Mouse (Mus musculus) CH12.LX (cell line): ENCODE measurements at regions not wholly inside any gene's neighbourhood (a gene's known extent, or its start where the extent isn't known, plus 50 kb on each side); places are given as distances from the start of the nearest gene placed in this dataset.

Experiments used
- DNase-seq: peaks from one replicate; pipeline ENCODE4 v3.0.0-alpha.2; 2013; ENCODE audit errors: extremely low read depth
- H3K27ac ChIP-seq: 2 replicates; pipeline ENCODE4 v1.5.1; 2012; ENCODE audit warnings: low read depth, mild to moderate bottlenecking, control low read depth, moderate library complexity; ENCODE audit not compliant: insufficient read depth
- H3K27me3 ChIP-seq: replicated peaks from 2 replicates; pipeline ENCODE3; 2012; ENCODE audit warnings: inconsistent platforms
- H3K36me3 ChIP-seq, 2 experiments: replicated peaks in 1 of 2; 2 replicates each; pipeline versions ENCODE3 to v1.6.1; 2012; ENCODE audit warnings: inconsistent platforms in 1 of 2, low read length in 1 of 2, mild to moderate bottlenecking in 1 of 2, mixed read lengths in 1 of 2, moderate library complexity in 1 of 2; ENCODE audit not compliant: control insufficient read depth in 1 of 2, insufficient read depth in 1 of 2
- H3K4me1 ChIP-seq, 2 experiments: 2 replicates each; pipeline ENCODE4 v1.6.1; 2012; ENCODE audit warnings: inconsistent platforms in 1 of 2, moderate library complexity in 1 of 2; ENCODE audit not compliant: insufficient read depth in 2 of 2, control insufficient read depth in 1 of 2
- H3K4me2 ChIP-seq: 2 replicates; pipeline ENCODE4 v1.6.1; 2012; ENCODE audit warnings: low read depth, mild to moderate bottlenecking, control low read depth; ENCODE audit not compliant: poor library complexity, insufficient read depth, severe bottlenecking
- H3K4me3 ChIP-seq, 3 experiments: fragments of 150-350 bp in 1 of 3; sonication (generic) in 1 of 3; replicated peaks in 1 of 3; 2 replicates each; pipeline versions ENCODE3 to v1.5.1; 2011 to 2012; ENCODE audit warnings: low read depth in 2 of 3, low read length in 2 of 3, mild to moderate bottlenecking in 2 of 3, moderate library complexity in 2 of 3, control low read depth in 1 of 3, improper control_type of control experiment in 1 of 3, inconsistent platforms in 1 of 3, mixed read lengths in 1 of 3; ENCODE audit not compliant: poor library complexity in 1 of 3
- H3K79me2 ChIP-seq: replicated peaks from 2 replicates; pipeline ENCODE4 v1.6.1; 2012; ENCODE audit warnings: mild to moderate bottlenecking, moderate library complexity; ENCODE audit not compliant: control insufficient read depth, poor library complexity, insufficient read depth, severe bottlenecking; ENCODE audit errors: extremely low read depth
- H3K9ac ChIP-seq: 2 replicates; pipeline ENCODE4 v1.6.1; 2012; ENCODE audit warnings: low read depth, mild to moderate bottlenecking, control low read depth, moderate library complexity; ENCODE audit not compliant: insufficient read depth
- H3K9me3 ChIP-seq: replicated peaks from 2 replicates; pipeline ENCODE3; 2012; ENCODE audit warnings: low read length, inconsistent platforms, mixed read lengths
- BHLHE40 ChIP-seq: IDR thresholded peaks from 2 replicates; pipeline ENCODE4 v1.6.1; 2011; ENCODE audit warnings: mild to moderate bottlenecking, low read depth, low read length, improper control_type of control experiment
- CHD2 ChIP-seq: IDR thresholded peaks from 2 replicates; pipeline ENCODE4 v1.6.1; 2011; ENCODE audit warnings: low read length, improper control_type of control experiment
- CTCF ChIP-seq, 2 experiments: IDR thresholded peaks in 1 of 2; conservative IDR thresholded peaks in 1 of 2; 2 replicates each; pipeline ENCODE4 v1.5.1; 2011 to 2012; ENCODE audit warnings: low read depth in 2 of 2, low read length in 2 of 2, improper control_type of control experiment in 1 of 2, inconsistent platforms in 1 of 2, mild to moderate bottlenecking in 1 of 2, moderate library complexity in 1 of 2
- EP300 ChIP-seq: IDR thresholded peaks from 2 replicates; pipeline ENCODE4 v1.6.1; 2011; ENCODE audit warnings: low read length, improper control_type of control experiment
- ETS1 ChIP-seq: conservative IDR thresholded peaks from 2 replicates; pipeline ENCODE4 v1.6.1; 2012; ENCODE audit warnings: low read depth, mild to moderate bottlenecking, inconsistent platforms, low read length, improper control_type of control experiment, moderate library complexity
- GABPA ChIP-seq: IDR thresholded peaks from 2 replicates; pipeline ENCODE4 v1.6.1; 2012; ENCODE audit warnings: low read depth, low read length, improper control_type of control experiment, inconsistent platforms; ENCODE audit not compliant: insufficient replicate concordance
- HCFC1 ChIP-seq: IDR thresholded peaks from 2 replicates; pipeline ENCODE4 v1.6.1; 2012; ENCODE audit warnings: low read depth, mild to moderate bottlenecking, inconsistent platforms, low read length, improper control_type of control experiment
- IRF4 ChIP-seq: IDR thresholded peaks from 2 replicates; pipeline ENCODE4 v1.6.1; 2014; ENCODE audit warnings: low read depth, mild to moderate bottlenecking, inconsistent platforms, low read length, improper control_type of control experiment
- JUN ChIP-seq: IDR thresholded peaks from 2 replicates; pipeline ENCODE4 v1.6.1; 2011; ENCODE audit warnings: low read depth, mild to moderate bottlenecking, low read length, improper control_type of control experiment, moderate library complexity; ENCODE audit not compliant: insufficient read depth
- JUND ChIP-seq: conservative IDR thresholded peaks from 2 replicates; pipeline ENCODE4 v1.6.1; 2011; ENCODE audit warnings: low read depth, low read length, improper control_type of control experiment
- KAT2A ChIP-seq: IDR thresholded peaks from 2 replicates; pipeline ENCODE4 v1.6.1; 2012; ENCODE audit warnings: low read length, improper control_type of control experiment, inconsistent platforms; ENCODE audit not compliant: insufficient replicate concordance
- MAFK ChIP-seq: IDR thresholded peaks from 2 replicates; pipeline ENCODE4 v1.6.1; 2011; ENCODE audit warnings: low read length, improper control_type of control experiment; ENCODE audit not compliant: insufficient replicate concordance
- NELFE ChIP-seq: IDR thresholded peaks from 2 replicates; pipeline ENCODE4 v1.6.1; 2011; ENCODE audit warnings: low read depth, low read length, improper control_type of control experiment
- NRF1 ChIP-seq: IDR thresholded peaks from 2 replicates; pipeline ENCODE4 v1.6.1; 2014; ENCODE audit warnings: low read depth, mild to moderate bottlenecking, inconsistent platforms, low read length, improper control_type of control experiment, moderate library complexity
- POLR2A ChIP-seq: IDR thresholded peaks from 2 replicates; pipeline ENCODE4 v1.6.1; 2011; ENCODE audit warnings: low read depth, mild to moderate bottlenecking, improper control_type of control experiment, low read length
- POLR2AphosphoS2 ChIP-seq: IDR thresholded peaks from 2 replicates; pipeline ENCODE4 v1.6.1; 2011; ENCODE audit warnings: low read depth, low read length, improper control_type of control experiment
- SIN3A ChIP-seq: IDR thresholded peaks from 2 replicates; pipeline ENCODE4 v1.6.1; 2012; ENCODE audit warnings: low read length, improper control_type of control experiment, inconsistent platforms
- TBP ChIP-seq: conservative IDR thresholded peaks from 2 replicates; pipeline ENCODE4 v1.6.1; 2011; ENCODE audit warnings: low read depth, low read length, improper control_type of control experiment
- TCF12 ChIP-seq: IDR thresholded peaks from 2 replicates; pipeline ENCODE4 v1.6.1; 2014; ENCODE audit warnings: low read depth, mild to moderate bottlenecking, inconsistent platforms, low read length, improper control_type of control experiment
- UBTF ChIP-seq: IDR thresholded peaks from 2 replicates; pipeline ENCODE4 v1.6.1; 2012; ENCODE audit warnings: low read depth, mild to moderate bottlenecking, inconsistent platforms, low read length, improper control_type of control experiment, moderate library complexity
- ZKSCAN1 ChIP-seq: IDR thresholded peaks from 2 replicates; pipeline ENCODE4 v1.6.1; 2012; ENCODE audit warnings: low read depth, inconsistent platforms, low read length, improper control_type of control experiment, borderline replicate concordance
- dilution Hi-C: fragments of 300-500 bp; cut with MboI; formaldehyde crosslinking; loops from 2 replicates; pipeline ENCODE4 v1.14.3; 2020; ENCODE audit warnings: low sequenced_read_pairs; ENCODE audit not compliant: extremely low pct_unique_long_range_greater_than_20kb, extremely low pct_ligation_motif_present
- in situ Hi-C: fragments of 300-500 bp; cut with MboI; formaldehyde crosslinking; loops from 3 replicates; pipeline ENCODE4 v1.14.3; 2019; ENCODE audit warnings: low sequenced_read_pairs, low pct_ligation_motif_present, low pct_unique_long_range_greater_than_20kb, mixed read lengths

DNA sequence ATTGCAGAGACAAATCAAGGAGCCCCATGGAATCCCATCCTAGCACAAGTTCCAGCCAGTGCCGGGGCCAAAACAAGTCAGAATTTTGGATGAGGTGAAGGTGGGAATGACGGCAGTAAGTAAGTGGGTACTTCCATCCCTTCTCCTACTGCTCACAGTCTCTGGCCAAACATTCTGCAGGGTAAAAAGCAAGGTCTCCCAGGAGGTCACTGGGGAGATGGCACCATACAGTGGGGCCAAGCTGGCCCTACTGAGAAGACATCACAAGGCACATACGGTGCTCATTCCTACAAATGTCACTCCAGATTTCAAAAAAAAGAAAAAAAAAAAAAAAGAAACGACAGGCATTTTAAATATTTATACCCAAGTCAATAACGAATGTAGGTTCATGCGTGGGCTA is 129.6 kb downstream of the Ddx11 start:
- TF ChIP-seq POLR2AphosphoS2 (no peak), IRF4 (no peak), EP300 (no peak), POLR2A (no peak), JUN (no peak), CTCF (conservative IDR thresholded peaks at IDR 0.05 in 1 of 2, IDR thresholded peaks at IDR 0.05 in 1 of 2; ENCODE audit: low read depth in 2 of 2, low read length in 2 of 2) (no peak), CHD2 (no peak), MAFK (no peak)
- in situ Hi-C loops: no loop called here
- dilution Hi-C loops: no loop called here

GRCm38 (mm10) chr17:66259697-66260096 is 136.4 kb downstream of the Ddx11 start:
- Histone ChIP-seq H3K79me2 (no peaks in the 10 kb centered on the region), H3K4me2 (no peak overlapping the region), H3K27ac (no peak overlapping the region), H3K9me3 (peaks cover 12% of the 10 kb centered on the region), H3K4me3 (no peak overlapping the region), H3K9ac (no peak overlapping the region), H3K27me3 (no peaks in the 10 kb centered on the region), H3K4me1 (peaks cover 0 to 3% of the 10 kb centered on the region in 2 experiments; a peak in 1 of 4 replicates), H3K36me3 (no peaks in the 10 kb centered on the region)
- no peak for DNase-seq
- dilution Hi-C loops (no loop called here), in situ Hi-C loops (no loop called here)
- TF ChIP-seq TBP: no peak
- TF ChIP-seq KAT2A: no peak
- TF ChIP-seq TCF12: no peak
- TF ChIP-seq JUN: no peak
- TF ChIP-seq ETS1: no peak
- TF ChIP-seq ZKSCAN1: no peak
- no peak for TF ChIP-seq NELFE
- TF ChIP-seq SIN3A: no peak
- no peak for TF ChIP-seq GABPA
- no peak for TF ChIP-seq BHLHE40
- TF ChIP-seq HCFC1: no peak
- TF ChIP-seq NRF1: no peak
- no peak for TF ChIP-seq UBTF
- no peak for TF ChIP-seq JUND

More for the DNA sequence above, 129.6 kb downstream of the Ddx11 start:
- no peak overlapping the region for H3K4me2 ChIP-seq
- no peaks in the 10 kb centered on the region for H3K36me3 ChIP-seq
- no peak for DNase-seq
- H3K27ac ChIP-seq: no peak overlapping the region
- no peak overlapping the region for H3K4me3 ChIP-seq
- no peaks in the 10 kb centered on the region for H3K4me1 ChIP-seq
- no peak overlapping the region for H3K9ac ChIP-seq
- no peaks in the 10 kb centered on the region for H3K79me2 ChIP-seq
- peaks cover 2% of the 10 kb centered on the region for H3K9me3 ChIP-seq
- no peaks in the 10 kb centered on the region for H3K27me3 ChIP-seq
